Mouse (Mus musculus) kidney, postnatal 14 days (tissue): ENCODE data around the gene Ptov1.

Experiments
- DNase-seq: peaks from one replicate; pipeline ENCODE4 v3.0.0; 2022; ENCODE audit warnings: mixed read lengths

Ptov1 gene

GRCm38 (mm10) chr7:44857905-44858304, 11.7 kb downstream of the Ptov1 start:
- no peak for DNase-seq

DNA sequence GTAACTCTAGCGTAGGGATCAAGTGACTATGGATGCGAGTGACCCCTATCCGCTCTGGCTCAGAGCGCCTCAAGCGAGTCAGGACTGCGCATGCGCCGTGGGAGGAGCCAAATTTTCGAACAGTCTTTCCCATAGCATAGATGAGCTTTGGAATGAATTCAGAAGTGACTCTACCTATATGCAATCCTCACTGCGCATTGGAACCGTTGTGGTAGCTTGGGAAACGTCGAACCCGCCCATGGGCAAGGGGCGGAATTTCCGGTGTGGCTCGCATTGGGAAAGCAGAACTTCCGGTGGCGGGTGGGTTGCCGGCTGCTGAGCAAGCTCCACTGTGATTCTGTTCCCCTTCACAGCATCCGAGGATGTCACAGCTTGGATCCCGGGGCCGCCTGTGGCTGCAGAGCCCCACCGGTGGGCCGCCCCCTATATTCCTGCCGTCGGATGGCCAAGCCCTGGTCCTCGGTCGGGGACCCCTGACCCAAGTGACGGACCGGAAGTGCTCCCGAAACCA, 12.5 kb downstream of the Ptov1 start, which contains the start of gene Pnkp:
Pnkp (plus strand) TSS at position 98 of the 511 bp plus-strand sequence.
- DNase-seq = peak; percentile 88

GRCm38 (mm10) chr7:44856265-44856916, 13.2 kb downstream of the Ptov1 start:
- DNase-seq = no peak

DNA sequence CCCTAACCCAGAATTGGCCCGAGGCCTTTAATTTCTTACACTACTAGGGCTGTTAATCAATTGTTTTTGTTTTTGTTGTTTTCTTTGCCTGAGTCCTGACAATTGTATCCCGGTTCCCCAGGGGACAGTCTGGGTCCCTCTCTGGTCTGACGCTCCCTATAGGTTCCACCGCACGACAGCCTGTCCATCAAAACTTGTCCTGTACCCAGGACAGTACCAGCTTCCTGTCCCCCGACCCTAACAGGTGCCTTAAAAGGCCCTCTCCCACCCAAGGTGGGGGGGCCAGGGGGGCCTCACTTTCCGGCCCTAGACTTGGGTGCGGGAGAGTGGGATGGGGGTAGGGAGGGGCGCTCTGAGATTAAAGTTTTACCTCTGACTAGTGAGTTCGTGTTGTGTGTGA, 14.6 kb downstream of the Ptov1 start:
- no peak for DNase-seq

- DNase-seq = peak; percentile 95
Measured at GRCm38 (mm10) chr7:44854356-44855031, 15.1 kb downstream of the Ptov1 start.

DNA sequence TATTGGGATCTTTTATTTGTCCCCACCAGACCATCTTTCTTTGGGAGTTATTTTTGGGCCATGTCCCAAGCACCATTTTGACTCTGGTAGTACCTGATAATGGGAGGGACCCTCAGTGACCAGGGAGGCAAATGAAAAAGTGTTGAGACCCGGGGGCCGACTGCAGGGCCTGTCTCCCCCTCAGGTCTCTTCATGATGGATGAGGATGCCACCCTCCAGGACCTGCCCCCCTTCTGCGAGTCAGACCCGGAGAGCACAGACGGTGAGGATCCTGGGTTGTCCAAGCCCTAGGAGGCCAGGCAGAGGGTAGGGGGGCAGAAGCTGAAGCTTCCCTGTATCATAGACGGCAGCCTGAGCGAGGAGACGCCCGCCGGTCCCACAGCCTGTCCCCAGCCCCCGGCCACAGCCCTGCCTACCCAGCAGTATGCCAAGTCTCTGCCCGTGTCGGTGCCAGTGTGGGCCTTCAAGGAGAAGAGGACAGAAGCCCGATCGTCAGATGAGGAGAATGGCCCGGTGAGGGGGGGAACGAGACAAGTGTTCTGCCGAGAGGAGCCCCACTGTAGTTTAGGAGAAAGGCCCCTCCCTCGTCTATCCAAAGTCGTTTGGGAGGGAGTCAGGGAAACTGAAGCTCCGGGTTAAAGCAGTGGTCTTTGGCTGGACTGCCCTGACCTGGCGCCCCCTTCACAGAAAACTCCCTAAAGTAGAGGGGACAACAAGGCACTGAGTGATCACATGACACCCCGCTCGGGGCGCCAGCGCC, 15.8 kb downstream of the Ptov1 start:
- no peak for DNase-seq

- no peak for DNase-seq
Measured at GRCm38 (mm10) chr7:44853065-44853464, 16.5 kb downstream of the Ptov1 start.

DNA sequence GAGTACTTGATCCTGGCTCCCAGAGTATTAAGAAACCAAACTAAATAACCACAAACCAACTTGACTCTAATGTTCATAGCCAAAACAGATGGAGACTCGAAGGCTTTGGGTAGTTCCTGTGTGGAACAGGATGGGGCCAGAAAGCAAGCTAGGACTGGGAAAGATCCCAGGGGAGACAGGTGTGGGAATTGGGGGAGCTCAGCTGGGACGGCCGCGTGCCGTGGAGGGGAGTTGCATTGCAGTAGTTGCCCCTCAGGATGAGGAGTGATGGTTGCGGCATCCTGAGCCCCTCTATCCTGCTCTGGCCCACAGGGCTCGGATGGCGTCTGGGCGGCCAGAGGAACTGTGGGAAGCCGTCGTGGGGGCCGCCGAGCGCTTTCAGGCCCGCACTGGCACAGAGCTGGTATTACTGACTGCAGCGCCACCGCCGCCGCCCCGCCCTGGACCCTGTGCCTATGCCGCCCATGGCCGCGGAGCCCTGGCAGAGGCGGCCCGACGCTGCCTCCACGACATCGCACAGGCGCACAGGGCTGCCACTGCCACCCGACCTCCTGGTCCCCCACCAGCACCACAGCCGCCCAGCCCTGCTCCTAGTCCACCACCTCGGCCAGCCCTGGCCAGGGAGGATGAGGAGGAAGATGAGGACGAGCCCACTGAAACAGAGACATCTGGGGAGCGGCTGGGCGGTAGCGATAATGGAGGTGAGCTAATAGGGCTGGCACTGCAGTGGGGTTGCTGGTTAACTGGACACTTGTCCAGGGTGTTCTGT, 17.1 kb downstream of the Ptov1 start:
- no peak for DNase-seq

GRCm38 (mm10) chr7:44851625-44852234, 17.9 kb downstream of the Ptov1 start:
- DNase-seq = no peak

- DNase-seq = no peak
Measured at GRCm38 (mm10) chr7:44850789-44851624, 18.6 kb downstream of the Ptov1 start.

DNA sequence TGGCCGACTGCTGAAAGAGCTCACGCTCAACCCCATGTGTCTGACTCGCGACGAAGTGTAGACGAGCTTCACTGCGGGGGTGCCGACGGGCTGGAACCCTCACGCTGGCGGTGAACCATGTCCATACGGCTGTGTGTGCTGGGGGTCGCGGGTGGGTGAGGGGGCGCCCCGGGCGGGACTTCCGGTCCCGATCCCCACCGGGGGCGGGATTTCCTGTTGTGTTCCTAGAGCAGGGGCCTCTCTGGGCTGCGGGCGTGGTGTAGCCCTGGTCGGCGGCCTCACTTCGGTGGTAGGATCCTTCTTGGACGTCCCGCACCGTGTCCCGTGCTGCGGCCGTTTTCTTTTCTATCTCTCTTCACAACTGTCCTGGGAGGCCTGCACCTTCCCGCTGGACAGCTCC, 19.4 kb downstream of the Ptov1 start:
- peak; percentile 89 for DNase-seq

- peak; percentile 95 for DNase-seq
Measured at GRCm38 (mm10) chr7:44849416-44850111, 20.0 kb downstream of the Ptov1 start.

- DNase-seq = peak; percentile 100
Measured at GRCm38 (mm10) chr7:44848561-44849415, 20.8 kb downstream of the Ptov1 start, which contains the start of the genes Akt1s1 and Tbc1d17. Akt1s1 (plus strand) TSS chr7:44848991. Tbc1d17 (minus strand) TSS chr7:44849079.

DNA sequence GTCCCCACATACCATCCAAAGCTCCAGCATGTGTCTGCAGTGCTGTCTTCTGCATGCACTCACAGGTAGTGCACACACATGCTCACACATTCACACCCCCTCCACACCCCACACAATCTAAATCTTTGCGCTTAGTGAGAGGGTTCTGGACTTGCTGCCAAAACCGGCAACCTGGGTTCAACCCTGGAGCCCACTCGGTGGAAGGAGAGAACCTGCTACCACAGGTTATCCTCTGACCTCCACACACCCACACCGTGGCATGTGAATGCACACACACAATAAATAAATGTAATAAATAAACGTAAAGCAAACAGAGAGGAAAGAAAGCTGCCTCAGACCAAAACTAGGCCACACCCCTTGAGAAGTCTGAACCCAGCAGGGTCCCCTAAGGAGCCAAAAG, 21.8 kb downstream of the Ptov1 start:
- no peak for DNase-seq

- DNase-seq = no peak
Measured at GRCm38 (mm10) chr7:44846804-44847203, 22.8 kb downstream of the Ptov1 start.

- DNase-seq = no peak
Measured at GRCm38 (mm10) chr7:44845006-44845405, 24.6 kb downstream of the Ptov1 start.

DNA sequence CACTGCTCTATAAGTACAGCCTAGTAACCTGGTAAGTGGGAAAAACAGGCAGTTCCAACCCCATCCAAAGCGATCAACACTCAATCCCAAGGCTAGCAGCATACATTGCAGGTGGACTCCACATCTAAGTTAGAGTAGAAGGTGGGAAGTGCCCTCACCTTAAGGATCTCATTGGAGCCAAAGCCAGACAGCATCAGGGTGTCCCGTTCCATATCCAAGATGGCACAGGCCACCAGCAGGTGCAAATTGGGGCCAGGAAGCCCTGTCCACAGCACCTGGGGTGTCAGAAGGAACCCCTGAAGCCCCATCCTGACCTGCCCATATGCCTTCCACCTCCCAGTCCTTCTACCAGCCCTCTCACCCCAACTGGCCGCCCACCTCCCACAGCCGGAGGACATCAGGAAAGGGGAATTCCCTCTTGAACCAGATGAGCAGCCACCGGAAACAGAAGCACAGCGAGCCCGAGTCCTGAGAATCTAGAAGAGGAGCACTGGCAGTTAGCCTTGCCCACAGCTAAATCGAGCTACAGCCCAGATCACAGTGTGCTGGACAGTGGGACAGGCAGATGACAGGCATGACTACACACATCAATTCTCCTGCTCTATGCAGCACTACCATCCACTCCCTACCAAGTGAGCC, 27.6 kb downstream of the Ptov1 start:
- DNase-seq = no peak

GRCm38 (mm10) chr7:44840426-44840825, 29.2 kb downstream of the Ptov1 start:
- DNase-seq = no peak
